Mouse (Mus musculus) gastrocnemius, adult 8-10 months (tissue): ENCODE data around the gene Cs. TPM values are rescaled to one million over a fixed set of nuclear protein-coding genes. Genes with fewer than 3 reads are reported as not detected.

Source experiments
- DNase-seq, 2 experiments: peaks; one replicate each; pipeline ENCODE4 v3.0.0; 2022; ENCODE audit warnings: low spot score in 2 of 2
- microRNA-seq: library from miRNA; unstranded; fragments of <30 nt; microRNA quantifications from one replicate; pipeline ENCODE4 v1.2.0, GENCODE M21; 2022
- total RNA-seq, 4 experiments: library from RNA; stranded (reverse); gene quantifications; 2 replicates each; pipeline ENCODE4 v1.2.4; 2022

The Cs gene
- total RNA-seq, 4 experiments from 2014 or later: 491 to 577 (median 541) TPM

- no peak for DNase-seq
Observed at GRCm38 (mm10) chr10:128403931-128404330, 66.4 kb downstream of the Cs start.

DNA sequence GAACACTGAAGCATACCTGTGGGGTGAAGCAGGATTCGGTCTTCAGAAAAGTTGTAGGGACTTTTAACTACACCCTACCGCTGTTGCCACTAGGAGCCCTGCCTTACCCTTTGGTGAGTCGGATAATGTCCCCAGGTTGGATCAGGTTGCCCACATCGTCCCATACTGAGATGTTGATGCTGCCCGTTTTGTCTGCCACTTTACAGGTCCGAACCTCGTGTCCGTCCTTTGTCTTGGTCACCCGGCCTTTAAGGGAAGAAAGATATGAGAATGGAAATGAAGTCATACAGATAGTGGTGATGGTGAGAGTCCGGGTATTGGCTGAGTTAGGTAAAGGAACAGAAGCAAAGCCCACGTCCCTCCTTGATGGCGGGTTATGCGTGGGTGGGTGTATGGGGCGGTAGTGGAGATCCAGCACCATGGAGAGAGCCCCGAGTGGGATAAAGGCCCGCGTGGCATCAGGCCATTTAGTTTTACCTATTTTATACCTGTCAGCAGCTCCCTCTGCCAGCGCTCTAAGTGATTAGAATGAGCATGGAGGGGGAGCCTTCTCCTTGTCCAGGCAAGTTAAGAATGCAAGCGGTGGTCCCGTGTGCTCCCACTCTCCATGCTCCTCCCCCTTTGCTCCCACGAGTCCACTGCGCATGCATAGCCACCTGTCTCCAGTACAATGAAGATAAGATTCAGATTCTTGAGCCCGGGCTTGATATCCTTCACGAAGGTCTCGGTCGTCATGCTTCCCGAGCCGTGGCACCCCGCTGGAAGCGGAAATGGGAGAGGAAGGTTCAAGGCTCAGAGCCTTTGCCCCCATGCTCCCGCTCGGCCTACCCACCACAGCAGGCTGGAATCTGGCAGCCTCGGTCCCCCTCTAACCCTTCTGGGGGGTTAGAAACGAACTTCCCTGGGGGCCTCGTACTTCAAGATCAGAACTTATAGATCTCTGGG lies 71.3 kb downstream of the Cs start:
- DNase-seq: no peak

GRCm38 (mm10) chr10:128409692-128410559 lies 72.4 kb downstream of the Cs start:
- peak; percentile 95 to 97 for DNase-seq

DNA sequence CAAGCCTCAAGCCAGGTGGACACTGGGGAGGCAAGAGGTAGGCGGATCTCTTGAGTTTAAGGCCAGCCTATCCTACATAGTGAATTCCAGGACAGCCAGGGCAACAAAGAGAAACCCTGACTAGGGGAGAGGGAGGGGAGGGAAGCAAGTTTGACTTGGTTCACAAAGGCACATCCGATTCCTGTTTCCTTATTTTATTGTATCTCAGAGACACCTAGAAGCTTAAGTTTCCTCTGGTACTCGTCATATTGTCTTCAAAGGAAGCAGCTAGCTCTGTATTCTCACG lies 73.0 kb downstream of the Cs start:
- no peak for DNase-seq

- peak; percentile 92 to 94 for DNase-seq
Observed at GRCm38 (mm10) chr10:128411211-128412054, 73.9 kb downstream of the Cs start, which contains the start of the genes Nabp2 and Rnf41. Gene Nabp2 (minus strand): TSS chr10:128411492. Gene Rnf41 (plus strand): TSS chr10:128411657.

- no peak for DNase-seq
Observed at GRCm38 (mm10) chr10:128412055-128412381, 74.5 kb downstream of the Cs start.

Small RNA genes lying within 50 kb of the gene (microRNA-seq; reads per million reads assigned to microRNA genes)
- gene Gm25361 (not detected), gene Gm26308 (not detected), gene Mir6914 (not detected), gene Mir6915 (not detected)

Other genes starting within 250 kb of the Cs start
- gene Baz2a, start 246.2 kb upstream of the Cs start, total RNA-seq: 10 to 100 TPM; 11.3 to 13.9 (median 12.6) TPM
- 10 to 100 TPM; 53.5 to 63.6 (median 60.7) TPM for gene Rbms2, start 157.4 kb upstream of the Cs start, total RNA-seq
- under 1 TPM; 0.36 to 0.97 (median 0.58) TPM for gene Gls2, start 143.3 kb upstream of the Cs start, total RNA-seq
- 10 to 100 TPM; 30.5 to 33.5 (median 32.4) TPM for gene Spryd4, start 125.9 kb upstream of the Cs start, total RNA-seq
- gene Mip, start 111.9 kb upstream of the Cs start, total RNA-seq: not detected
- 1 to 10 TPM; 1.4 to 1.9 (median 1.7) TPM for gene Timeless, start 105.7 kb upstream of the Cs start, total RNA-seq
- under 1 TPM in 1 of 4 experiments, not detected in 3; 0.21 TPM for gene Apon, start 83.6 kb upstream of the Cs start, total RNA-seq
- gene Apof, start 69.1 kb upstream of the Cs start, total RNA-seq: not detected
- 1 to 10 TPM; 1.6 to 4.5 (median 2.4) TPM for gene Stat2, start 67.2 kb upstream of the Cs start, total RNA-seq
- gene Il23a, start 39.0 kb upstream of the Cs start, total RNA-seq: not detected
- 1 to 10 TPM; 2.6 to 3.9 (median 3.2) TPM for gene Pan2, start 34.4 kb upstream of the Cs start, total RNA-seq
- gene Cnpy2, start 15.3 kb upstream of the Cs start, total RNA-seq: 10 to 100 TPM; 51.0 to 56.9 (median 52.2) TPM
- 100 to 1,000 TPM; 409 to 479 (median 445) TPM for gene Coq10a, start 31.3 kb downstream of the Cs start, total RNA-seq
- 10 to 100 TPM; 38.7 to 48.8 (median 43.2) TPM for gene Ankrd52, start 39.4 kb downstream of the Cs start, total RNA-seq
- not detected for gene Slc39a5, start 63.5 kb downstream of the Cs start, total RNA-seq
- 10 to 100 TPM; 59.0 to 70.3 (median 63.5) TPM for gene Nabp2, start 73.8 kb downstream of the Cs start, total RNA-seq
- 10 to 100 TPM; 13.6 to 14.7 (median 14.1) TPM for gene Rnf41, start 73.9 kb downstream of the Cs start, total RNA-seq
- 10 to 100 TPM; 45.6 to 53.3 (median 49.5) TPM for gene Smarcc2, start 121.5 kb downstream of the Cs start, total RNA-seq
- 100 to 1,000 TPM; 125 to 188 (median 158) TPM for gene Myl6, start 156.4 kb downstream of the Cs start, total RNA-seq
- gene Myl6b, start 161.0 kb downstream of the Cs start, total RNA-seq: 10 to 100 TPM in 2 of 4 experiments, 1 to 10 TPM in 2; 8.7 to 11.7 (median 10.0) TPM
- gene Esyt1, start 188.1 kb downstream of the Cs start, total RNA-seq: 10 to 100 TPM; 10.4 to 13.5 (median 13.4) TPM
- 1 to 10 TPM; 5.7 to 7.5 (median 6.7) TPM for gene Zc3h10, start 210.0 kb downstream of the Cs start, total RNA-seq
- gene Rpl41, start 211.6 kb downstream of the Cs start, total RNA-seq: 1,000 to 10,000 TPM in 2 of 4 experiments, 100 to 1,000 TPM in 2; 907 to 1,327 (median 1,023) TPM
- 10 to 100 TPM; 29.0 to 39.9 (median 33.1) TPM for gene Pa2g4, start 228.3 kb downstream of the Cs start, total RNA-seq